Mouse (Mus musculus): ENCODE data around the gene Fam129b. TPM values are rescaled to one million over a fixed set of nuclear protein-coding genes. Genes with fewer than 3 reads are reported as not detected.

Gene Fam129b
- total RNA-seq, 4 experiments from 2014 or later: 18.7 to 35.3 (median 29.3) TPM

DNA sequence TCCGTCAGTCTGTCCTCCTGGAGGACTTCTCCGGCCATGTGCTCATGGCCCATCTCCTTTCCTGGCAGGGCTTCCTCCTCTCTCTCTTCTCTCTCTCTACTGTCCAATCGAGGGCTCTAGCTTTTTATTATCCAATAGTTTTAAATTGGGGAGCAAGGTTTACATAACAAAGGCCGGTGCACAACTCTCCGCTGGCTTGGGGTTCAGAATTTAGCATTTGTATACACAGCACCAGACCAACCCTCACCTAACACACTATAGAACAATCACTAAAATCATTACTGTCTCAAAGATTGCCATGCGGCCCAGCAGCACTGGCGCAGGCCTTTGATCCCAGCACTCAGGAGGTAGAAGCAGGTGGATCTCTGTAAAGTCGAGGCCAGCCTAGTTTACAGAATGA, 15.1 kb upstream of the Fam129b start:
- no peak for DNase-seq

DNA sequence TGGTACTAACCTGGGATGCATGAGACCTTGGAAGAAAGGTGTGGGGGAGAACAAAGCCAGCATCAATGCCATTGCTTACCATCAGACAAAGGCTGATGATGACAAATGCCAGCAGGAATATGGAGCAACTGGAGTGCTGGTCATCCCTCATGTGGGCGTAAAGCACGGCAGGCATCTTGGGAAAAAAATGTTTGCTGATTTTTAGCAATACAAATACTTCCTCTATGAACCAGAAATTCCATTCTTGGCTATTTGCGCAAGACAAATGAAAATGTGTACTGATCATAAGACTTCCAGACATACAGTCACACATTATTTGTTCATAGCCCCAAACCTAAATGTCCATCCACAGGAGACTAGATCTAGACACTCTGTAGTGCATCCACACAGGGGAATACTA, 12.6 kb upstream of the Fam129b start:
- DNase-seq: no peak

DNA sequence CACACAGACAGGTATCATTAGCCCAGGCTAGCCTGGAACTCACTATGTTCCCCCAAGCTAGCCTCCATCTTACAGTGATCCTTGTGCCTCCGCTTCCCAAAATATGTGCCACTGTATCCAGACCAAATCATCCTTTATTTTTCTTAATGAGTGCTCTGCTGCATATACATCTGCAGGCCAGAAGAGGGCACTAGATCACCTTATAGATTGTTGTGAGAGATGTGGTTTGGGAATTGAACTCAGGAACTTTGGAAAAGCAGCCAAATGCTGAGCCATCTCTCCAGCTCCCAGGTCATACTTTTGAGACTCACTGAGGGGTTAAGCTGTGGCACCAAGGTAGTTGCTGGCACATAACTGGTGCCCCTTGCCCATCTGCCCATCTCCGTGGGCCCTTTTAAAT, 11.2 kb upstream of the Fam129b start:
- no peak for DNase-seq

DNA sequence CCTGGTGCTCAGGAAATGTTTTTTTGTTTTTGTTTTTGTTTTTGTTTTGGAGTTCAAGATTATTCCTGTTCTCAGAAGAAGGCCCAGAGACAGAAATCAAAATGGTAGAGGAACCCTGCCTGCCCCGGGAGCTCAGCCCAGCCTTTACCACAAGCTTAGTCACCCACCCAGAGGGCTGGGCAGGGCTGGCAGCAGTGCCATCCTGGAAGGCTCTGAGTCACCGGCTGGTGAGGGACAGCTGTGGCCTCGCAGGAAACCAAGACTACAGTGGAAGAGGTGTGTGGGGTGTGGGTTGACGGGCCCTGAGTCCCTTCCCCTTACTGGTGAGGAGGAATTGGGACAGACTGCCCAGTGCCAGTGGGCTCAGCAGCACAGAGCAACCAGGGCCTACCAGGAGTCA, 8.6 kb upstream of the Fam129b start:
- peak; percentile 71 for DNase-seq

DNA sequence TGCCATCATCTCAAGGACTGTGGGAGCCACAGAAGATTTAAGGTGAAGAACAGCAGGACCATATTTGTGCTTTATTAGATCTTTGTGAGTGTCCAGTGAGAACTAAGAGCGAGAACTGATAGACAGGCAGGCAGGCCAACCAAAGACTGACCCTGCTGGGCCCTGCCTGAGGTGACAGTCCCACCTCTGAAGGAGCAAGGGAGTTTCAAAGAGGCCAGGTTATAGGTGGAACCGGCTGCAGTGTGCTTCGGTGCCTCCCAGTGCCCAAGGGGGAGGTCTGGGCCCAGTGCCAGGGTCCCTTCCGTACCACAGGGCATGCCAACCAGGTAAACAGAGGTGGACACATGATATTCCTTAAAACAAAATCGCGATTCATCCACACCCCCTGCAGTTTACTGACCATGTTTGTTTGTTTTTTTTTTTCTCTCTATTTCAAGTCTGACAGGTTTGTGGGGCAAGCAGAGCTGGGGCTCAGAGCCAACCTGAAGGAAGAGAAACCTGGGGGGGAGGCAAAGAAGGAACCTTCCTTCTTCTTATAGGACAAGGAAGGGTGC, 6.1 kb upstream of the Fam129b start:
- no peak for DNase-seq

DNA sequence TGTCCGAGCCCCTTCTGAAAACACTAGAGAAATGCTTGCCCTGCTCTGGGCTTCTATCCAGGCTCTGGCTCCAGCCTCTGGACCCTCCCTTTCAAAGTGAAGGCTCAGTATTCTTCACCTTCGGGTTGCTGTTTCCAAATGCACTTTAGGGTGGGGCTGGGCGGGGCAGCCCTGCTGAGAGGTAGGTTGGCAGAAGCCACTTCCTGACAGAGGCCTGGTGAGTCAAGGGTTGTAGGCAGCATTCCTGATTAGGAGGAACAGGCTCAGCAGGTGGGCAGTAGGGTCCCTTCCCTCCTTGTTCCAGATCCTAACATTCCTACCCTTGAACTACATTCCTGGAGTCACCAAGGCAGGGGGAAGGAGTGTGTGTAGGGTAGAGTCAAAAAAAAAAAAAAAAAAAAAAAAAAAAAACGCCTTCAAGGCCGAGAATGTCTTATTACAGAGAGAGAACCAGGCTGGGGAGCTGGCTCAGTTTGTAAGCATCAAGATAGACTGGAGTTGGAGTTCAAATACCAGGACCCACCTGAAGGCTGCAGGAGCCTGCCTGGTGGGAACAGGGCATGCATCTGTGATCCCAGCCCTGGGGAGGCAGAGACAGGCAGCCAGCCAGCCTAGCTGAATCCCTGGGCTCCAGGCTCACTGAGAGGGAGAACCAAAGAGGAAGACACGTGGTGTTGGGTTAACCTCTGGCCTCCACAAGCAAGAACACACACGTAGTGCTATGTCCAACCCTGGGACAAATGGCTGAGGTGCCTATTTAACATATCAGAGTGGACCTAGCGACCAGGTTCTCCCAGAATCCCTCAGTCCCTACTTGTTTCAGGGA, 5.4 kb upstream of the Fam129b start:
- no peak for DNase-seq

DNA sequence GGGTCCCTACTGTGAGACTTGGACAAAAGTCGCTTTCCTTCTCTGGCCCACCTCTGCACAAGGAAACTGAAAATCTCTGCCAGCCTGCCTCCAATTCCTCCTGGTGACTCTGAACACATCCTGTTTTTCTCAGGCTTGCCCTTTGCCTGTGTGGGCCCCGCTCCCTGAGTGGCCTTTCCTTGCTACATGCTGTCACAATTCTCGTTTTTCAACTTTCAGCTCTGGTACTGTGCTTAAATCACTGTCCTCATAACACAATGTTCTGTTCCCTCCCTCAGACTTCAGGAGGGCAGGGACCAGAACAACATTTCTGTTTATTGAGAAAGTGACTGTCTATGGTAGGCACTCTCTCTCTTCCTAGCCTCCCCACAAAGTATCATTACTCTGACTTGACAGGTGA, 1.8 kb upstream of the Fam129b start:
- no peak for DNase-seq

DNA sequence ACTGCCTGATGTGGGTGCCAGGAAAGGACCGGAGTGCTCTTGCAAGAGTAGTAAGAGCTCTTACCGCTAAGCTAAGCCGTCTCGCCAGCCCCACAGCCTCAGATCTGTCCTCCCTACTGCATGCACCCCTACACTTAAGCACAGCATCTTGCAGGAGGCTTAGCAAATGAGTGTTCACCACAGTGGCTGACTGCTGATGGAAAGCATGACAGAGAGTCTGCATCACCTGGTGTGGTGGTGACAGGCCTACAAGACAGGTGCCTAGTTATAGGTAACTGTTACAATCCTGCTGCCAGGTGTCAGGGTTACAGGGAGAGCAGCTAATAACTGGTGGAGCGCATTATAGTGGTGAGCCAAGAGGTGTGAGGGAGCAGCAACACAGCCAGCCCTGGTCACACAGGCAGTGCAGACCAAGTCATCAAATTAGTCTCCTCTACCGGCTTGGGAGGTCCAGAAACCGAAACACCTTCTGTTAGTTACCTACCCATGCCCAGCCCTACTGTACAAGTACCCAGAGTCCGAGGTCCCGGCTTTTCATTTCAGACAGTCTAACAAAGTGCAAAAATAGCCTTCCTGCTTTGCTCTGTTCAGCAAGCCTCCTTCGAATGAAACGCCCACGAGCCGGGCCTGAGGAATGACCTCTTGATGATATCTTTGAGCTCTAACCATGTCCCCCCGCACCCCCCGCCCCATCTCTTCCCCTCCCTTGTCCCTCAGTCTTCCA, 801 bp upstream of the Fam129b start:
- no peak for DNase-seq

DNA sequence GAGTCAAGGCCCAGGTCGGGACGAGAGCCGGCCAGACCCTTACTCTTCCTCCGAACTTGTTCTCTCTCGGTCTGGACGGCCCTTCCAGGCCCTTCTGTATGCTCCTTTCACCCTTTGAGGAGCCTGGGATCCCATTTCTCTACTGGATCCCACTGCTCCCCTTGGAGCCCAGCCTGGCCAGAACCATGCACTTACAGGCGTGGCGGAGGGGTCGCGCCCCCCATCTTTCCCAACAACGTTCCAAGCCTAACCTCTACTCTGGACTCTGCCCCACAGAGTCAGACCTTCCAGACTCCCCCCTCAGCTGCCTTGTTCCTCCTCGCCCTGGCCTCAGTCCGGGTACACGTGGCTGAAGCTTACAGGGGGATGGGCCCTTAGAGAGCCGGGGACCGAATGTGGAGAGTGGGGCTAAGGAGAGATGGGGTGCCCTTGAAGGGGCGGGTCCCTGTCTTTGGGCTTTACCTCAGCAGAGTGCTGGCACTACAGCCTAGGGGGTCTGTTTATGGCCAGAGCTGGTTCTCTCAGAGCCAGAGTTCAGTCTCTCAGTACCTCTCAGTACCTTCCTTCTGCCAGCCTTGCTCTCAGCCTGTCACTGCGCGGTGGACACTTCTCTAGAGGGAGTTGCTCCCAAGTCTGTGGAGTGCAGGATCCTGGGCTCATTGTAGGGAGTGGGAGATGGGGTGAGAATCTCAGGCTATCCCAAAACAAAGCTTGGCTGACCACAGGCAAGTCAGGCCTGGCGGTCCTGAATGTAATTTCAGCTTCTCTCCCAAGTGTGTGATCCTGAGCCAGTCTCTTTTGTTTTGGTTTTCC, 782 bp downstream of the Fam129b start:
- no peak for DNase-seq

DNA sequence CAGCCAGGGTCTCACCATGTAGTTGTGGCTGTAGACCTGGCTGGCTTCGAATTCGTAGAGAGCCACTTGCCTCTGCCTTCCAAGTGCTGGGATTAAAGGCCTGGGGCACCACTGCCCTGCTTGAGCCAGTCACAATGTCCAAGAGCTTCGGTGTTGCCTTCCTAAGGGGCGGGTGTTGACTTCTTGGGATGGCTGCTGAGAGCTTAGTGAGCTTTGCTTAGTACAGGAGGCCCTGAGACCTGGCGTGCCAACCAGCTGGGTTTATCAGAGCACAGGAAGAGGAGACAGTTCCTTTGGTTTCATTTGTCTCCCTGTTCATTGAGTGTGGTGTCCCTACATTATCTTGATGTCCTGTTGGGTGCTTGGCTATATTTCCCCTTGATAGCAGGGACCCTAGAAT, 1.4 kb downstream of the Fam129b start:
- DNase-seq: no peak

DNA sequence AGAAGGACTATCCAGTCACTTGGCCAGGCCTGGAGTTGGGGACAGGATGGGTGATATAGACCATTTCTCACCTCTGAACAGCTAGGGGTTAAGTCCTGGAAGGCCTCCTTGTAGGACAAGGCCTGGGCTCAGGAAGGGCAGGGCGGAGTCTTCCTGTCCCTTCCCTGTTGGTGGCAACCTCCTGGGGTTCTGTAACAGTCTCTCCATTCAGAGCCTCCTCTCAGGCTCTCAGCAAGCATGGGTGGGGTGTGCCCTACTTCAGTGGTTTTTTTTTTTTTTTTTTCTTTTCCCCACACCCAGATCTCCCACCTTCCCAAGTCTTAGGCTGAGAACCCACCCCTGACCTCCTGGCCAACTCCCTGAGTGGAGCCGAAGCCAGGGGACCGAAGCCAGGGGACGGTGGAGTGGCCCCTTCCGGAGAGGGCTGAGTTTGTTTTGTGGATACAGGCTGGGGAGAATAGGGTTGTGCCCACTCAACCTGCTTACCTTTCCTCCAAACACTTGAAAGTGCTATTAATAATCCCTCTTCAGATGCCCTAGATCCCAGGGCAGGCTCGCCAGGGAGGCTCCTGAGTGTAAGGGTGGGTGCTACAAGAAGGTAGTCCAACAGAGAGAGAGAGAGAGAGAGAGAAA, 2.0 kb downstream of the Fam129b start:
- DNase-seq: no peak

DNA sequence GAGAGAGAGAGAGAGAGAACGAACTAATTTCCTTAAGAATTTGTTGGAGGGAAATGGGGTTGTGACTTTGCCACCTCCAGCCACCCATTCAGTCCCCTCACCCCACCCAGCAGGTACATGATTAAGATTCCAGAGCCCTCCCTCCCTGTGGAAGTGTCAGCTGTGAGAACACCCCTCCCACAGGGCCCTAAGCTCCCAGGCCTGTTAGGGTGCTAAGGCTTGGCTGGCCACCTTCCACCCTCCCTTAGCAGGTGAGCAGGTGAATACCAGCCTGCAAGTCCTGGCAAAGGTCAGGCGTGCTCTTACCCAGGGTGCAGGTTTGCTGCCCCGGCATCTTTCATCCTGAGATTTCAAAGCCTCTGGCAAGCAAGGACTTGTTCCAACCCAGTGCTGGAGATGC, 2.5 kb downstream of the Fam129b start:
- no peak for DNase-seq

DNA sequence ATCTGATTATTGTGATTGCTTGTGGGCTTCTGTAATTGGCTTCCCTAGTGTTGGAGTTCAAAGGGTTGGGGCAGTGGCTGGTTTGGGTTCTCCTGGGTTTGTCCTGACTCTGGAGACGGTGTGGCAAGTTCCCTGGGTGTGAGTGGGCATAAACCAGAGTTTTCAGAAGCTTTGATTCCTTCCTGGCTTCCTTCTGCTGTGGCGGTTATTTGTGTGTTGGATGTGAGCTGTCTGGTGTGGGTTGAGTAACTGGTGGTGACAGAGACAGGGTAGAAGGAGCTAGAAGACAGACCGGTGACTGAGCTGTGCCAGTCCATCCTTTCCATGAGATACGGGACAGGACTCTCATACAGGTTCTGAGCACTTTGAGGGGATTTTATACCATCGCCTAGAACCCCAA, 3.7 kb downstream of the Fam129b start:
- no peak for DNase-seq

DNA sequence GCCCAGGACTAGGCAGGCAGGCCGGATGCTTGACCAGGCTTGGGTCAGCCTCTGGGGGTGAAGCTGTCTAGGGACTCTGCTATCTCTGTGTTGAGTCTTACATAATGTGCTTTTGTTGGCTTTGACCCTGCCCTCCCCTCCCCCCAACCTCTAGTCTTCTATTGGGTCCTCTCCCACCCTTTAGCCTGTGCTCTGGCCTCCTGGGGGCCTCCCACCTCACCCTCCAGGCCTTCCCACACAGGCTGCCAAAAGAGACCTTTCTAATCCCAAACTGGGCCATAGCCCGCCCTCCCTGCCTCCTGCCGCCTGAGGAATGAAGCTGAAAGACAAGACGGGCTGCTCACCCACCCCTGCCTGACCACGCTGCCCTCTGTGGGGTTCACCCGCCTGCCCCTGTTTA, 5.1 kb downstream of the Fam129b start:
- DNase-seq: no peak

DNA sequence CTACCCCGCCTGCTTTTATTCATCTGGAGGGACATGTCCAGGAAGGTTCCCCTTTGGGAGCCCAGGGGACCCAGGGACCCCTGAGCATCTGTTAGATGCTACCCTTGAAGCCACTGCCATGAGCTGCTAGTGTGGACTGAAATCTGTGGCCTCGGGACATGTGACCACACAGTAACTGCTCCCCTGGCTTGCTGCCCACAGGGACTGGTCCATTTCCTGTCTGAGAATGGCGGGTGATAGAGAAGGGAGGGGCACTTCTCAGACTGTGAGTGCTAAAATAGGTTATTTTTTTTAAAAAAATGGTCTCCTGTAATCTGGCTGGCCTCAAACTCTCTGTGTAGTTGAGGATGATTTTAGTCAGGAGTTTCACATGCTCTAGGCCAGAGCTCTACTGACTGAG, 5.8 kb downstream of the Fam129b start:
- peak; percentile 58 for DNase-seq

DNA sequence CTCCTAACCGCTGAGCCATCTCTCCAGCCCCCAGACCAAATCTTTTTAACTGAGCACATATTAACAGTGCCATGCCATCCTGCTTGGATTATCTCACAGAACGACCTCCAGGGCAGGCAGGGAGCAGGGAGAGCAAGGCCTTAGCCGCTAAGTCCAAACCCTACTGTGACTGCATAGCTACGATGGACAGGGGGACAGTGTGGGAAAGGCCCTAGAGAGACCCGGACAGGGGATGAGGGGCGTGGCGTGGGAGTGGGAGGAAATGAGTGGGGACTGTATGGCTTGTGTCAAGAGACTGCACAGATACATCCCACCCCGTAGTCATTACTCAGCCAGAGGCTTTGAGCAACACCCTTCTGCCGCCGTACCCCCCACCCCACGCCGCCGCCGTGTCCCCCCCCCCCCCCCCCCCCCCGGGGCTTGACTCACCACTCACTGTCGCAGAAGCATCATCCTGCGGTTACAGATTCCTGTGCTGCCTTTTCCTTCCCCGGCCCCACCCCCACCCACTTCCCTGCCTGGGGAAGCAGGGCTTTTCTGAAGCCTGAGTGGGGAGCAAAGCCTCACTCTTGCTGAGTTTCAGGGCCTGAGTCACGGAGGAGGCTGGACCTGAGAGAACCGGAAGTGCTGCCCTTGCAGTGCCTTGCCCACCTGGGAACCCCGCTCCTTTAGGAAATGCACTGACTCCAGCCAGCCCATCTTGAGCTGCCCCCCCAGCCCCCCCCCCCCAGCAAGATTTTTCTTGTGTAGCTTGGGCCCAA, 6.5 kb downstream of the Fam129b start:
- no peak for DNase-seq

DNA sequence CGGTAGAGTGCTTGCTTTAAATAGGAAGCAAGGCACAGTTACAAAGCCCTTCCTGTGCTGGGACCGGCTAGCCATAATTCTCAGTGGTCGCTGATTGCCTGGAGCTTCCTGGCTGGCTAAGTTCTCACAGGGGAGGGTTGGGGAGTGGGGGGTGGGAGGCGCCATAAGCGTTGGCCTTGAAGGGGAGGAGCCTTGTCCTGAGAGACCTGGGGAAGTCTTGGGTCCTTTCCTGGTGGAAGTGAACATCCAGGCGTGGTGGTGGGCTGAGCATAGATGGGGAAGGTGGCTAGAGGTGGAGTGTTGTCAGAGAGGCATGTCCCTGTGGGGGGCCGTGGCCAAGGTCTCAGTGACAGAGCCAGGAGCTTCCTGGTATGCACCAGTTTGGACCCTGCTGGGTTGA, 8.8 kb downstream of the Fam129b start:
- DNase-seq: no peak

DNA sequence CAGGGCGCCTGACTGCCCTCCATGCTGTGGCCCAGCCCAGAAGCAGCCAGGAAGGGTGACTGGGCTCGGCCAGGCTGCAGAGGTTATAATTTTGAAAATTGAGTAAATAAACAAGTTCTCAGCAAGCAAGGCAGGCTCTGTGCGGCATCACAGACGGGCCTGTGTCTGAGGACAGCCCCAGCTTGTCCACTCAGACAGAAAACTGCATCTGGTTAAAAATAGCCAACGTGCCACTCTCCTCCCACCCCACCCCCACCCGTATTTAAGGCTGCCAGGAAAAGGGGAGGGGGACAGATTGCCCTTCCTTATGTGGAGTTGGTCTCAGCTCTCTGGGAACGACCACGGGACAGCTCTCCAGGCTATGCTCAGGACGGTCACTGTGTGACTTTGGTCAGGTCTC, 12.1 kb downstream of the Fam129b start:
- no peak for DNase-seq

DNA sequence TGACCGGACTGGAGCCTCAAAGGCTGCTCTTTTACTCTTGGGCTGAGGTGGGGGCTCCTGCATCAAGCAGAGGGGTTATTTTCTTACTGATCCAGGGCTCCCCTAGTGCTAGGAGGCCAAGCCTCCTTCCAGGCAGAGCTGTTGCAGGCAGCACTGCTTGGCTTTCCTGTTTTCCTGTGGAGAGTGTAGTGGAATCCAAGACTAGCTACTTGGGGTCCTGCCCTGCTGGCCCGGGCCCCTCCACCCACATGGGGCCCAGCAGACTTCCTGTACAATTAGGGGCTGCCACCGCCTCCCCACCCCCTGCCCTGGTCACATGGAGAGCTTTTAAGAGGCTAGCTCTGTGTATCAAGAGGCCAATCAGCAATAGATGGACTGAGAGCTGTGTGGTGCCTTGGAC, 12.6 kb downstream of the Fam129b start:
- no peak for DNase-seq

DNA sequence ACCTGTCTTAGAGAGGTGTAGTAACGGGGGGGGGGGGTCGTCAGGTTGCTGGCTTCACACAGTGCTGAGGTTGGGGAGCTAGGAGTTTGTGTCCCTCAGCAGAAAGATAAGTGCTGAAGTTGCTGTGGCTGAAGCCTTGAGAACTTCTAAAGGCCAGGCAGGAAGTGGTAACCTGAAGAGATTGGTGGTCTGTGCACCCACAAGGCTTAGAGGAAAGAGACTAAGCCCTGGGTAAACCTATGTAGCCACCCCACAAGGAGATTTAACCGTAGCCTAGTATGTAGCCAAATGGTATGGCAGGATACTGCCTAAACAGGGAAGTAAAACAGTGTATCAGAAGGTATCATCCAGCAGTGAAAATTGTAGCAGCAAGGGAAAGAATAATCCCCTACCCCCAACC, 14.4 kb downstream of the Fam129b start:
- DNase-seq: no peak

DNA sequence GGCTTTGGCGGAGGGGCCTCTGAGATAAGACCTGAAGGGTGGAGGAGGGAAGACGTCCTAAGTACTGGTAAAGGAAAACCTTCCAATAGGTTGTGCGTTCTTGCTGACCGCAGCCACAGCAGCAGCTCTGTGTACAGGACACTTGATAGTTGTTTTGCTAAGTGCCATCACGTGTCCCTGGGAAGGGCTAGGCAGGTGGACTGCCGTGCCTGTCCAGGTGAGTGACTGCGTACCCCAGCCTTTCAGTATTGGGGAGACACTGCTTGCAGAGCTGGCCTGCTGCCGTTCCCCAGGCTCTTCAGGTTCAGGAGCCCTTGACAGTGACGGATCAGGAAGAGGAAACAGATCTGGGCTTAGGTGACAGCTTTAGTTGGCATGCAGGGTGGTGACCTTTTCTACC, 15.4 kb downstream of the Fam129b start:
- DNase-seq: no peak

DNA sequence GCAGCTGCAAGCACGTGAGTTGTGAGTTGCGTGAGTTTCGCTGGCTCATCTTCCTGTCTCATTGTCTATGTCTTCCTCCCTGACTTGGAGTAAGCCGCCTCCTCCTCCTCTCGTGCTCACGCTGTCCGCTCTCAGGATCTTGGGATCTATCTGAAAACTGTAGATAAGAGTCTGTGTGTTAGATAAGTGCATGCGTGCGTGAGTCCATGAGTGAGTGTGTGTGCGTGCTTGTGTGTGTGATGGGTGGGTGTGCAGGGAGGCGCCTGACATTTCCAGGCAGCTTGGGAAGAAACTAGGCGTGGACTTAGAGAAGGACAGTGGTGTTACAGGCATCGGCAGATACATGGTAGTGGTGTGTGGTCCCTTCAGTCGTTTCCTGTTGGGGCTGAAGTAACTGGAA, 16.6 kb downstream of the Fam129b start:
- no peak for DNase-seq
